Mouse (Mus musculus): ENCODE measurements at regions not wholly inside any gene's neighbourhood (a gene's known extent, or its start where the extent isn't known, plus 50 kb on each side); places are given as distances from the start of the nearest gene placed in this dataset.

DNA sequence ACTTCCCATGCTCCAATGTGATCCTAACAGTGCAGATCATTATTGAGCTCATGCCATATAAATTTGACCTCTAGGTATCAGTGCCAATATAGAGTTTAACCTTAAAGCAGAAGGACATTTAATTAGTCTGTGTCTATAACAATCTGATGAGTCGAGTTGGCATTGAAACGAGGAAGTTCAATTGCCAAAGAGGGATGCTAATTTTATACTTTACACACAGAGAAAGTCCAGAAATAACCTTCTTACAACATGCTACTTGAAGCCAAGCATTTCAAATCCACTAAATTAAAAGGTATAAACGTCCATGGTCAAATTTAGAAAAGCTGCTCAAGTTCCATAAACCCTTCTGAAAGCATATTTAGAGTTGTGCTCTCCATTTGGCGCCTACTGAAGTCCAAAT, 174.7 kb downstream of the Satb1 start:
- TF ChIP-seq CTCF (IDR thresholded peaks at IDR 0.05; ENCODE audit: low read depth) (no peak), EP300 (IDR thresholded peaks at IDR 0.05; ENCODE audit: low read depth) (no peak)
